Mouse (Mus musculus): ENCODE data around the gene Rcn3.

DNA sequence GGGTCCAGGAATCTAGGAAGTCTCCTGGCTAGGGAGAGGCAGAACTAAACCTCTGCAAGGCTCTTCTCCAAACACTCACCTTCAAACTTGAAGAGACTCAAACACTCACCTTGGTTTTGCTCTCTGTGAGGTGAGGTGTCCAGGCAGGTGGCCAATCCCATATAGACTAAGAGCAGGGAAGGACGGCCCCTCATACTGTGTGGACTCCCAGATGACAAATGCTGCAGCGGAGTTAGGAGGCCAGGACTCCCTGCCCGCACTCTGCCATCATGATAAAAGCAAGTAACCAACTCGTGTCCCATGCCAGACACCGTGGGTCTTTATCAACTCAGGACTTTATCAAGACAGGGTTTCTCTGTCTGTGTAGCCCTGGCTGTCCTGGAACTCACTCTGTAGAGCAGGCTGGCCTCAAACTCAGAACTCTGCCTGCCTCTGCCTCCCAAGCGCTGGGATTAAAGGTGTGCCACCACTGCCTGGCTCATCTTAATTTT is 31.3 kb downstream of the Rcn3 start:
- TF ChIP-seq CTCF (IDR thresholded peaks at IDR 0.05; ENCODE audit: low read depth) (no peak), EP300 (IDR thresholded peaks at IDR 0.05; ENCODE audit: low read depth) (no peak)

Measured in liver, postnatal 0 days (tissue).